ENCODE assay signal across 8 mouse cellular contexts in genomic region chr5:125433793-125434337, GRCm38 (mm10). TPM values are rescaled to one million over a fixed set of nuclear protein-coding genes. Genes with fewer than 3 reads are reported as not detected.
DNase-seq lines count a peak whose midpoint lies in the region; ATAC-seq and TF ChIP-seq lines count a peak whose summit lies in the region.

Dhx37 (minus strand) TSS chr5:125434121.

- peak within 1 kb of the TSS; percentile 95 for H3K4me3 ChIP-seq in gastrocnemius, adult 2 months
- peak within 1 kb of the TSS; percentile 80 for H3K4me3 ChIP-seq in hindbrain, postnatal 0 days (ENCODE audit: low read length)
- H3K4me3 ChIP-seq in left cerebral cortex, adult 2 months: peak within 1 kb of the TSS; percentile 74

- peak within 1 kb of the TSS; percentile 85 for H3K9ac ChIP-seq in hindbrain, postnatal 0 days (replicated peaks; ENCODE audit: low read length)

- peak within 1 kb of the TSS; percentile 93 for H3K27ac ChIP-seq in gastrocnemius, adult 2 months
- H3K27ac ChIP-seq in hindbrain, postnatal 0 days: peak within 1 kb of the TSS; percentile 85
- peak within 1 kb of the TSS; percentile 76 for H3K27ac ChIP-seq in left cerebral cortex, adult 2 months

- DNase-seq in ZHBTc4 (ENCODE audit: low read depth, low spot score): peak; percentile 98
- DNase-seq in gastrocnemius, adult 2 months: peak; percentile 97
- DNase-seq in hindbrain, postnatal 0 days (ENCODE audit: low spot score): peak; percentile 98
- peak; percentile 90 to 93 for DNase-seq in left cerebral cortex, adult 2 months (ENCODE audit: extremely low spot score in 1 of 2, low spot score in 2 of 2)
- peak; percentile 92 to 94 for DNase-seq in right cerebral cortex, adult 2 months (ENCODE audit: low spot score in 2 of 2)
- peak; percentile 95 for DNase-seq in urinary bladder, postnatal 14 days (ENCODE audit: low spot score)

- whole genome bisulfite sequencing in hindbrain, postnatal 0 days: under 1% methylated on average over 46 of the region's 46 CpGs

- intact Hi-C loops in gastrocnemius, adult 2 months (cut with DNase I): no loop called here
- intact Hi-C loops in left cerebral cortex, adult 2 months (cut with DNase I): no loop called here

- H3K27me3 ChIP-seq in hindbrain, postnatal 0 days (ENCODE audit: insufficient read depth, low read length): no peaks in the 10 kb centered on the region

- peak; percentile 99 for ATAC-seq in common myeloid progenitor, adult 5-6 weeks (replicated peaks; ENCODE audit: low read depth, poor library complexity, severe bottlenecking)
- peak; percentile 96 for ATAC-seq in hindbrain, postnatal 0 days
- peak; percentile 98 for ATAC-seq in megakaryocyte, adult 5-6 weeks (ENCODE audit: poor library complexity, severe bottlenecking)

- H3K36me3 ChIP-seq in hindbrain, postnatal 0 days (ENCODE audit: insufficient read depth, low read length): peaks cover 26% of the 10 kb centered on the region

- peak within 1 kb of the TSS; percentile 95 for H3K4me2 ChIP-seq in hindbrain, postnatal 0 days (ENCODE audit: low read depth, low read length)

- TF ChIP-seq CTCF in gastrocnemius, adult 2 months (IDR thresholded peaks at IDR 0.05): no peak
- TF ChIP-seq CTCF in hindbrain, postnatal 0 days (IDR thresholded peaks at IDR 0.05; ENCODE audit: low read depth): no peak
- TF ChIP-seq CTCF in left cerebral cortex, adult 2 months (IDR thresholded peaks at IDR 0.05): no peak

- H3K9me3 ChIP-seq in hindbrain, postnatal 0 days (ENCODE audit: low read length): no peaks in the 10 kb centered on the region

- peaks cover 7% of the 10 kb centered on the region for H3K4me1 ChIP-seq in hindbrain, postnatal 0 days (ENCODE audit: insufficient read depth, low read length)

RNA-seq across cellular contexts. Expression of gene Dhx37, which starts in this region (rescaled TPM):
- total RNA-seq in common myeloid progenitor, adult 5-6 weeks (2017): 19.8 and 72.8 TPM in 2 replicates
- total RNA-seq in gastrocnemius, adult 2 months (2021): 1 to 10 TPM; 4.3 to 4.4 TPM
- 15.8 and 27.5 TPM in 2 replicates for total RNA-seq in hindbrain, postnatal 0 days (2014; rRNA removed)
- polyA plus RNA-seq in hindbrain, postnatal 0 days (2015; fragmentation: Nextera tagmentation; extraction: Ambion mirVana): 8.0 and 9.8 TPM in 2 replicates
- total RNA-seq in left cerebral cortex, adult 2 months (2021): 10 to 100 TPM; 12.2 to 12.7 TPM
- total RNA-seq in megakaryocyte, adult 5-6 weeks (2015): 6.6 and 13.9 TPM in 2 replicates
- total RNA-seq in megakaryocyte, adult 5-6 weeks (2017): 15.7 and 29.0 TPM in 2 replicates

Comparison
In these comparisons a context has a peak if more than half of its experiments do, and no peak if none do; other contexts are left out.
1. Peak in every context shown above with its lines: DNase-seq, ATAC-seq, H3K4me3 ChIP-seq and H3K27ac ChIP-seq.